Mouse (Mus musculus) forebrain, embryonic 14.5 days (tissue): ENCODE results near the gene Ppp1r13l. TPM values are rescaled to one million over a fixed set of nuclear protein-coding genes. Genes with fewer than 3 reads are reported as not detected.
A peak's percentile ranks its signal among the peaks of the same experiment; 100 is the strongest.

ENCODE experiments used
- ATAC-seq: fragments of 200-750 bp; cut with Nextera tagmentation; 2 replicates; pipeline ENCODE4 v1.8.0; 2017; ENCODE audit warnings: mild to moderate bottlenecking, moderate library complexity
- DNase-seq: peaks from one replicate; pipeline ENCODE4 v3.0.0-alpha.2; 2015; ENCODE audit warnings: low spot score
- H3K27ac ChIP-seq: fragments of 300-500 bp; sonication (generic); 2 replicates; pipeline ENCODE4 v1.5.1; 2014; ENCODE audit warnings: low read depth, mild to moderate bottlenecking, control low read depth, low read length, moderate library complexity
- H3K27me3 ChIP-seq: fragments of 300-500 bp; sonication (generic); replicated peaks from 2 replicates; pipeline ENCODE4 v1.6.1; 2014; ENCODE audit warnings: low read length, control low read depth, mixed read lengths; ENCODE audit not compliant: control insufficient read depth, insufficient read depth
- H3K36me3 ChIP-seq: fragments of 300-500 bp; sonication (generic); 2 replicates; pipeline ENCODE4 v1.6.1; 2014; ENCODE audit warnings: low read length, control low read depth; ENCODE audit not compliant: control insufficient read depth, insufficient read depth
- H3K4me1 ChIP-seq: fragments of 300-500 bp; sonication (generic); 2 replicates; pipeline ENCODE4 v1.6.1; 2014; ENCODE audit warnings: antibody characterized with exemption, low read length, control low read depth; ENCODE audit not compliant: control insufficient read depth, insufficient read depth
- H3K4me2 ChIP-seq: fragments of 300-500 bp; sonication (generic); 2 replicates; pipeline ENCODE4 v1.6.1; 2014; ENCODE audit warnings: mild to moderate bottlenecking, control low read depth, low read length
- H3K4me3 ChIP-seq: fragments of 300-500 bp; sonication (generic); 2 replicates; pipeline ENCODE4 v1.5.1; 2014; ENCODE audit warnings: low read depth, low read length, control low read depth
- H3K9ac ChIP-seq: fragments of 300-500 bp; sonication (generic); 2 replicates; pipeline ENCODE4 v1.6.1; 2014; ENCODE audit warnings: mild to moderate bottlenecking, low read length, control low read depth, moderate library complexity
- H3K9me3 ChIP-seq: fragments of 300-500 bp; sonication (generic); replicated peaks from 2 replicates; pipeline ENCODE4 v1.6.1; 2016; ENCODE audit warnings: low read length, control low read depth, mixed read lengths; ENCODE audit not compliant: control insufficient read depth
- WGBS: fragments of 180-500 bp; shearing (Covaris S2); extraction: QIAGEN DNeasy Blood & Tissue Kit; methylation state at CpG from one replicate; pipeline ENCODE4 v1.1.7; 2014; 5-methylcytosine and 5-hydroxymethylcytosine counted together
- polyA plus RNA-seq: library from polyadenylated mRNA; unstranded; fragments of >200 nt; fragmentation: Nextera tagmentation; extraction: Ambion mirVana; gene quantifications from 2 replicates; pipeline ENCODE4 v1.2.1, GENCODE M21; 2014

The Ppp1r13l gene
- polyA plus RNA-seq, 1 experiment from 2014 or later = 1.3 TPM

DNA sequence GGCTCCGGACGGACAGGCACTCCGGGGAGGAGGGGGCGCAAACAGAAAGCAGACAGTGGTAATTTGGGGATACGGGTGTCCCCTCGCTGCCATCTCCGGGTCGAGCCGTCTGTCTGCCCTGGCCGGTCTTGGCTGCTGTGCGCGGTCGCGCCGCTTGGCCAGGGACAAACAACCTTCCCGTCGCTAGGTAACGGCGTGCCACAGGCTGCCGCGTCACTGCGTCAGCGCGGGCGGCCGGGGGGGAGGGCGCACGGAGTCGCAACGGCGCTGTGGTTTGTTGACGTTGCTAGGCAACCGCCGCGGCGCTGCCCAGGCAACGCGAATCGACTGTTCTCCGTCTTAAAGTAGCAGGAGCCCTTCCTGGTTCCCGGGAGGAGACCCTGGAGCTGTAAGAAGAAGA lies 39.6 kb upstream of the Ppp1r13l start:
- Histone ChIP-seq H3K27ac (no peak overlapping the region), H3K27me3 (no peaks in the 10 kb centered on the region), H3K4me1 (peaks cover 8% of the 10 kb centered on the region), H3K4me3 (peak overlapping the region; percentile 38), H3K9ac (peak overlapping the region; percentile 56), H3K36me3 (no peaks in the 10 kb centered on the region), H3K9me3 (no peaks in the 10 kb centered on the region), H3K4me2 (peak overlapping the region; percentile 67)
- WGBS = under 1% methylated on average over 40 of the region's 41 CpGs
- ATAC-seq (peak; percentile 98), DNase-seq (peak; percentile 98)

- DNase-seq (no peak), ATAC-seq (no peak)
- H3K9ac ChIP-seq = peak overlapping the region; percentile 40; the same call in 1 of the 2 replicates
- no peak overlapping the region; the same call in 1 of the 2 replicates for H3K27ac ChIP-seq
- no peaks in the 10 kb centered on the region for H3K9me3 ChIP-seq
- no peaks in the 10 kb centered on the region for H3K36me3 ChIP-seq
- no peak overlapping the region for H3K4me3 ChIP-seq
- H3K27me3 ChIP-seq = no peaks in the 10 kb centered on the region
- peak overlapping the region; percentile 67 for H3K4me2 ChIP-seq
- peaks cover 8% of the 10 kb centered on the region for H3K4me1 ChIP-seq
- WGBS = 45% methylated on average over 7 of the region's 7 CpGs
Measured at GRCm38 (mm10) chr7:19320637-19321036, 38.9 kb upstream of the Ppp1r13l start.

- Histone ChIP-seq H3K4me3 (no peak overlapping the region), H3K4me1 (peaks cover 9% of the 10 kb centered on the region), H3K27me3 (no peaks in the 10 kb centered on the region), H3K27ac (no peak overlapping the region), H3K4me2 (no peak overlapping the region), H3K9ac (no peak overlapping the region), H3K9me3 (no peaks in the 10 kb centered on the region), H3K36me3 (no peaks in the 10 kb centered on the region)
- no peak for ATAC-seq
- 76% methylated on average over 5 of the region's 5 CpGs for WGBS
- DNase-seq = no peak
Measured at GRCm38 (mm10) chr7:19321464-19321863, 38.1 kb upstream of the Ppp1r13l start.

- DNase-seq (no peak), ATAC-seq (no peak)
- 61% methylated on average over 9 of the region's 9 CpGs for whole genome bisulfite sequencing
- Histone ChIP-seq H3K27me3 (no peaks in the 10 kb centered on the region), H3K4me2 (no peak overlapping the region), H3K36me3 (no peaks in the 10 kb centered on the region), H3K4me1 (peaks cover 15% of the 10 kb centered on the region), H3K4me3 (no peak overlapping the region), H3K27ac (no peak overlapping the region), H3K9ac (no peak overlapping the region), H3K9me3 (no peaks in the 10 kb centered on the region)
Measured at GRCm38 (mm10) chr7:19322489-19322888, 37.1 kb upstream of the Ppp1r13l start.

- Histone ChIP-seq H3K4me3 (no peak overlapping the region), H3K9me3 (no peaks in the 10 kb centered on the region), H3K27ac (no peak overlapping the region), H3K4me2 (no peak overlapping the region), H3K9ac (no peak overlapping the region), H3K4me1 (peaks cover 15% of the 10 kb centered on the region), H3K27me3 (no peaks in the 10 kb centered on the region), H3K36me3 (no peaks in the 10 kb centered on the region)
- DNase-seq = no peak
- no peak for ATAC-seq
- 89% methylated on average over 11 of the region's 11 CpGs for WGBS
Measured at GRCm38 (mm10) chr7:19324221-19324620, 35.3 kb upstream of the Ppp1r13l start.

DNA sequence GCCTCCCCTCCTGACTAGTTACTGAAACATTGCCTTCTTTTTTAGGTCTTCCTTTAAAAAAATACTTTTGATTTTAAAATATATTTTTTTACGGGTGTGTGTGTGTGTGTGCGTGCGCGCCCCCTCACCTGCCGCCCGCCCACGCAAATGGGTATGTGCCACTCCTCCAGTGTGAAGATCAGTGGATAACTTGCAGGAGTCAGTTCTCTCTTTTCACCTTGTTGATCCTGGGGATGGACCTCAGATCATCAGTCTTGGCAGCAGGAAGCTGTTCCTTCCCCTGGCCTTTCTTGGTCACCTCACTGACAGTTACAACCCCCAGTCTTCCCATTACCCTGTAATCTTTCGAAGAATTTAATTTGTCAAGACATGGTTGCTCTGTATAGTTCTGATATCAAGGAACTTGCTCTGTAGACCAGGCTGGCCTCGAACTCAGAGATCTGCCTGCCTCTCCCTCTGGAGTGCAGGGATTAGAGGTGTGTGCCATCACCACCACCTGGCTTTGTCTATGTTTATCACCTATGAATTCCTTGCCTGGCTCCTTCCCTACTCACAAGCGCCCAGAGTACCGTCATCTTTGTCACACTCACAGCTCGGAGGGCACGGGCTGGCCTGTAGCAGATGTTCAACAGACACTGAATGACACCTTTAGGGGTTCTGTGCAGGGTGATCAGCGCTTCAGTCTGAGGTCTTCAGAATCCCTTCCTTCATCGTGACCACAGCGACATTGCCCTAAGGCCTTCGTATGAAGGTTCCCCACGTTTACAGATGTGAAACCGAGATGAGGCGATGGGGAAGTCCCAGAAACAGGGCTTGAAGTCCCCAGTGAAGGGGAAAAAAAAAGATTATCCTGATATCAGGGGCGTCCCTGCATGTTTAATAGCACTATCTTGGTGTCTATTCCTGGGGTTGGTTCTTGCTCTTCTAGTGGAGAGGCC lies 34.0 kb upstream of the Ppp1r13l start:
- Histone ChIP-seq H3K36me3 (no peaks in the 10 kb centered on the region), H3K27ac (no peak overlapping the region), H3K4me1 (peaks cover 8% of the 10 kb centered on the region), H3K27me3 (no peaks in the 10 kb centered on the region), H3K4me2 (no peak overlapping the region), H3K9me3 (no peaks in the 10 kb centered on the region), H3K9ac (no peak overlapping the region), H3K4me3 (no peak overlapping the region)
- 76% methylated on average over 21 of the region's 21 CpGs for WGBS
- no peak for DNase-seq
- no peak for ATAC-seq

DNA sequence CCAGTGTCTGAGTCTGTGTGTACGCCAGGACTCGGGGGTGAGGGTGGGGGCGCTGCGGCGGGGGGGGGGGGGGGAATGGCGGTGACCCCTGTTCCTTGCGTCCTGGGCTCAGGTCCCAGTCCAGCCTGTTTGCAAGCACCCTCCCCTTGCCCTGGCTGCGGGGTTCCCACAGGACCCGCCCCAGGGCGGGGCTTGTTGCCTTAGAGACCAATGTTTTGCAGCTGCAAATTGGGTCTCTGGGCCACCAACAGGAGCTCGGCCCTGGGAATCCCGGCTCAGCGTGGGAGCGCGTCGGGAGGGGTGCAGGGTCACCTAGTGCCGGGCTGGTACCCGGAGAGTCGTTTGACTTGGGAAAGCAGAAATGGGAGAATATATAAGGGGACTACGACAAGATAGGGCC lies 33.2 kb upstream of the Ppp1r13l start:
- DNase-seq = peak; percentile 86
- Histone ChIP-seq H3K27ac (no peak overlapping the region), H3K4me3 (peak overlapping the region; percentile 33), H3K9me3 (no peaks in the 10 kb centered on the region), H3K4me1 (peaks cover 7% of the 10 kb centered on the region; the same call in 1 of the 2 replicates), H3K27me3 (no peaks in the 10 kb centered on the region), H3K36me3 (no peaks in the 10 kb centered on the region), H3K9ac (peak overlapping the region; percentile 43), H3K4me2 (peak overlapping the region; percentile 57)
- peak; percentile 77 for ATAC-seq
- WGBS = under 1% methylated on average over 20 of the region's 20 CpGs

DNA sequence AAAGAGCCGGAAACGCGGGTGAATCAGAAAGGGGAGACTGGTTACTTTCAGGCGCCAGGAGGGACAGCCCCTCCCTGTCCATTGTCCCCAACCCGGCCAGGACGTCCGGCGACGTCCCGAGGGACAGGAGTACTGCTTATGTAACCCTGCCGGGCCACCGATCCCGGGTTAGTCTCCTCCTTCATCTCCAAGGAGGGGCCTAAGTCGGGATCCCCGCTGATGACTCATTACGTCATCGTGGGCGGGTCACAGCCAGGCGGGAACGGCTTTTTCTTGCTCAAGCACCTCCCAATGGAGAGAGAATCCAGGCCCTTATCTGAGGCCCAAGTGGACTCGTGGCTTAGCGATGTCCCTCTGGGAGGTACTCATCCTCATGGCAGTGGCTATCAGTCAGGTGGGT lies 32.4 kb upstream of the Ppp1r13l start:
- Histone ChIP-seq H3K9me3 (no peaks in the 10 kb centered on the region), H3K4me3 (peak overlapping the region; percentile 33), H3K36me3 (no peaks in the 10 kb centered on the region), H3K4me1 (peaks cover 7% of the 10 kb centered on the region; the same call in 1 of the 2 replicates), H3K9ac (peak overlapping the region; percentile 43), H3K27me3 (no peaks in the 10 kb centered on the region), H3K27ac (no peak overlapping the region), H3K4me2 (peak overlapping the region; percentile 57)
- ATAC-seq (peak; percentile 78), DNase-seq (peak; percentile 88)
- WGBS = under 1% methylated on average over 22 of the region's 22 CpGs

- Histone ChIP-seq H3K9me3 (no peaks in the 10 kb centered on the region), H3K27ac (no peak overlapping the region), H3K4me2 (no peak overlapping the region), H3K36me3 (no peaks in the 10 kb centered on the region), H3K4me1 (peaks cover 7% of the 10 kb centered on the region; the same call in 1 of the 2 replicates), H3K4me3 (no peak overlapping the region), H3K9ac (no peak overlapping the region), H3K27me3 (no peaks in the 10 kb centered on the region)
- DNase-seq = no peak
- WGBS = 83% methylated on average over 5 of the region's 5 CpGs
- ATAC-seq = no peak
Measured at GRCm38 (mm10) chr7:19327782-19328181, 31.8 kb upstream of the Ppp1r13l start.
